Mouse (Mus musculus): Measurements from ENCODE around the gene Dcaf7. TPM values are rescaled to one million over a fixed set of nuclear protein-coding genes. Genes with fewer than 3 reads are reported as not detected.
A peak's percentile ranks its signal among the peaks of the same experiment; 100 is the strongest.

The Dcaf7 gene
- polyA plus RNA-seq, 1 experiment = 79.1 TPM

- Histone ChIP-seq H3K4me3 (ENCODE audit: control insufficient read depth, insufficient read depth, low read length) (no peak overlapping the region), H3K27ac (ENCODE audit: control insufficient read depth, insufficient read depth, low read length) (no peak overlapping the region), H3K27me3 (ENCODE audit: control insufficient read depth, insufficient read depth, low read length) (no peaks in the 10 kb centered on the region), H3K36me3 (ENCODE audit: control insufficient read depth, insufficient read depth, low read length) (peaks cover 60% of the 10 kb centered on the region), H3K4me1 (replicated peaks; ENCODE audit: control insufficient read depth, insufficient read depth, low read length) (peaks cover 18% of the 10 kb centered on the region)
- 98% methylated on average over 2 of the region's 2 CpGs for WGBS
- no peak for TF ChIP-seq POLR2A (IDR thresholded peaks at IDR 0.05; ENCODE audit: control insufficient read depth, extremely low read depth, insufficient read depth, low read length, poor library complexity)
- TF ChIP-seq CTCF (IDR thresholded peaks at IDR 0.05; ENCODE audit: borderline replicate concordance, control insufficient read depth, extremely low read depth, insufficient read depth, low read length, poor library complexity) = no peak
- no peak for DNase-seq
These were observed 17.2 kb downstream of the Dcaf7 start for GRCm38 (mm10) chr11:106053921-106054320.

GRCm38 (mm10) chr11:106054600-106054999, 17.9 kb downstream of the Dcaf7 start:
- Histone ChIP-seq H3K36me3 (ENCODE audit: control insufficient read depth, insufficient read depth, low read length) (peaks cover 56% of the 10 kb centered on the region), H3K27ac (ENCODE audit: control insufficient read depth, insufficient read depth, low read length) (no peak overlapping the region)
- WGBS = 99% methylated on average over 8 of the region's 8 CpGs

GRCm38 (mm10) chr11:106055341-106055740, 18.7 kb downstream of the Dcaf7 start:
- H3K27ac ChIP-seq (ENCODE audit: control insufficient read depth, insufficient read depth, low read length) = no peak overlapping the region
- no peak for DNase-seq
- over 99% methylated on average over 6 of the region's 6 CpGs for WGBS
- no peak for TF ChIP-seq CTCF (IDR thresholded peaks at IDR 0.05; ENCODE audit: borderline replicate concordance, control insufficient read depth, extremely low read depth, insufficient read depth, low read length, poor library complexity)
- TF ChIP-seq POLR2A (IDR thresholded peaks at IDR 0.05; ENCODE audit: control insufficient read depth, extremely low read depth, insufficient read depth, low read length, poor library complexity) = no peak
- no peaks in the 10 kb centered on the region for H3K27me3 ChIP-seq (ENCODE audit: control insufficient read depth, insufficient read depth, low read length)
- H3K4me1 ChIP-seq (replicated peaks; ENCODE audit: control insufficient read depth, insufficient read depth, low read length) = peaks cover 18% of the 10 kb centered on the region
- peaks cover 55% of the 10 kb centered on the region for H3K36me3 ChIP-seq (ENCODE audit: control insufficient read depth, insufficient read depth, low read length)
- no peak overlapping the region for H3K4me3 ChIP-seq (ENCODE audit: control insufficient read depth, insufficient read depth, low read length)

More at GRCm38 (mm10) chr11:106054600-106054999, 17.9 kb downstream of the Dcaf7 start:
- Histone ChIP-seq H3K27me3 (ENCODE audit: control insufficient read depth, insufficient read depth, low read length) (no peaks in the 10 kb centered on the region), H3K4me3 (ENCODE audit: control insufficient read depth, insufficient read depth, low read length) (no peak overlapping the region), H3K4me1 (replicated peaks; ENCODE audit: control insufficient read depth, insufficient read depth, low read length) (peaks cover 18% of the 10 kb centered on the region)
- no peak for TF ChIP-seq CTCF (IDR thresholded peaks at IDR 0.05; ENCODE audit: borderline replicate concordance, control insufficient read depth, extremely low read depth, insufficient read depth, low read length, poor library complexity)
- DNase-seq = no peak

GRCm38 (mm10) chr11:106056819-106057491, 20.3 kb downstream of the Dcaf7 start:
- Histone ChIP-seq H3K4me3 (ENCODE audit: control insufficient read depth, insufficient read depth, low read length) (peak overlapping the region; percentile 7; the same call in 1 of the 2 replicates), H3K36me3 (ENCODE audit: control insufficient read depth, insufficient read depth, low read length) (peaks cover 40% of the 10 kb centered on the region), H3K27me3 (ENCODE audit: control insufficient read depth, insufficient read depth, low read length) (no peaks in the 10 kb centered on the region), H3K27ac (ENCODE audit: control insufficient read depth, insufficient read depth, low read length) (peak overlapping the region; percentile 93), H3K4me1 (replicated peaks; ENCODE audit: control insufficient read depth, insufficient read depth, low read length) (peaks cover 18% of the 10 kb centered on the region)
- WGBS = 7% methylated on average over 8 of the region's 8 CpGs
- TF ChIP-seq POLR2A (IDR thresholded peaks at IDR 0.05; ENCODE audit: control insufficient read depth, extremely low read depth, insufficient read depth, low read length, poor library complexity) (no peak), CTCF (IDR thresholded peaks at IDR 0.05; ENCODE audit: borderline replicate concordance, control insufficient read depth, extremely low read depth, insufficient read depth, low read length, poor library complexity) (no peak)
- DNase-seq = peak; percentile 63

GRCm38 (mm10) chr11:106058020-106058419, 21.3 kb downstream of the Dcaf7 start:
- Histone ChIP-seq H3K27me3 (ENCODE audit: control insufficient read depth, insufficient read depth, low read length) (no peaks in the 10 kb centered on the region), H3K4me1 (replicated peaks; ENCODE audit: control insufficient read depth, insufficient read depth, low read length) (peaks cover 18% of the 10 kb centered on the region), H3K4me3 (ENCODE audit: control insufficient read depth, insufficient read depth, low read length) (no peak overlapping the region), H3K27ac (ENCODE audit: control insufficient read depth, insufficient read depth, low read length) (peak overlapping the region; percentile 85; the same call in 1 of the 2 replicates), H3K36me3 (ENCODE audit: control insufficient read depth, insufficient read depth, low read length) (peaks cover 31% of the 10 kb centered on the region)
- 87% methylated on average over 8 of the region's 8 CpGs for WGBS
- no peak for TF ChIP-seq POLR2A (IDR thresholded peaks at IDR 0.05; ENCODE audit: control insufficient read depth, extremely low read depth, insufficient read depth, low read length, poor library complexity)
- no peak for TF ChIP-seq CTCF (IDR thresholded peaks at IDR 0.05; ENCODE audit: borderline replicate concordance, control insufficient read depth, extremely low read depth, insufficient read depth, low read length, poor library complexity)
- no peak for DNase-seq

GRCm38 (mm10) chr11:106060549-106060948, 23.9 kb downstream of the Dcaf7 start:
- H3K4me3 ChIP-seq (ENCODE audit: control insufficient read depth, insufficient read depth, low read length) = no peak overlapping the region
- peaks cover 18% of the 10 kb centered on the region for H3K4me1 ChIP-seq (replicated peaks; ENCODE audit: control insufficient read depth, insufficient read depth, low read length)
- TF ChIP-seq CTCF (IDR thresholded peaks at IDR 0.05; ENCODE audit: borderline replicate concordance, control insufficient read depth, extremely low read depth, insufficient read depth, low read length, poor library complexity) = no peak
- no peak for TF ChIP-seq POLR2A (IDR thresholded peaks at IDR 0.05; ENCODE audit: control insufficient read depth, extremely low read depth, insufficient read depth, low read length, poor library complexity)
- peaks cover 5% of the 10 kb centered on the region for H3K36me3 ChIP-seq (ENCODE audit: control insufficient read depth, insufficient read depth, low read length)
- no peak overlapping the region for H3K27ac ChIP-seq (ENCODE audit: control insufficient read depth, insufficient read depth, low read length)
- no peaks in the 10 kb centered on the region for H3K27me3 ChIP-seq (ENCODE audit: control insufficient read depth, insufficient read depth, low read length)
- WGBS = 89% methylated on average over 1 of the region's 1 CpGs
- DNase-seq = no peak
